Mouse (Mus musculus): ENCODE results near the gene Ptrh2. TPM values are rescaled to one million over a fixed set of nuclear protein-coding genes. Genes with fewer than 3 reads are reported as not detected.

Ptrh2 gene
- polyA plus RNA-seq, 1 experiment from 2014 or later: 19.4 TPM

- Histone ChIP-seq H3K9ac (ENCODE audit: low read length) (no peak overlapping the region), H3K9me3 (ENCODE audit: control insufficient read depth, low read length) (no peaks in the 10 kb centered on the region), H3K27me3 (ENCODE audit: control insufficient read depth, insufficient read depth, low read length) (no peaks in the 10 kb centered on the region), H3K27ac (replicated peaks) (no peak overlapping the region), H3K4me3 (ENCODE audit: low read depth, low read length) (no peak overlapping the region), H3K36me3 (ENCODE audit: control insufficient read depth, insufficient read depth, low read length) (no peaks in the 10 kb centered on the region), H3K4me2 (replicated peaks; ENCODE audit: low read depth) (no peak overlapping the region), H3K4me1 (replicated peaks; ENCODE audit: control insufficient read depth, insufficient read depth) (no peaks in the 10 kb centered on the region)
- no peak for TF ChIP-seq CTCF (IDR thresholded peaks at IDR 0.05; ENCODE audit: low read depth)
- no peak for TF ChIP-seq EP300 (optimal IDR thresholded peaks at IDR 0.05)
- DNase-seq (ENCODE audit: low spot score) (no peak), ATAC-seq (ENCODE audit: low FRiP score, low TSS enrichment) (no peak)
- 86% methylated on average over 3 of the region's 3 CpGs for WGBS
Measured at GRCm38 (mm10) chr11:86664406-86664805, 19.4 kb upstream of the Ptrh2 start.

DNA sequence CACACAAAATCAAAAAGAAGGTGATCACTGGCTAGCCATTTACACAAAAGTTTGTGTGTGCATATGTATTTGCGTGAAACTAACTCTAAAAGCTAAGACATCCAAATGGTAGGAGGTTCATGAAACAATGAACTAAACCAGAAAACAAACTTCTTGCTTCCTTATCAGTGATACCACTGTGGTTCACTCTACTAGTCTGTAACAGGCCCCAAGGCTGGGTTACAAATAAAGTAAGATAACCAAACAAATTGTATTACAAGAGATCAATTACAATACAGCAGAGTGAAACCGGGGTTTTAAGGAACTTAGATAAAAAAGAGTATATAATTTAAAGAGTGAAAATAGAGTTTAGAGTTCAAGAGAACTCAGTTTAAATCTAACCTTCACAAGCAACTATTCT is 16.2 kb upstream of the Ptrh2 start:
- H3K27me3 ChIP-seq (ENCODE audit: control insufficient read depth, insufficient read depth, low read length): no peaks in the 10 kb centered on the region
- ATAC-seq (ENCODE audit: low FRiP score, low TSS enrichment) (no peak), DNase-seq (ENCODE audit: low spot score) (no peak)
- no peak overlapping the region for H3K27ac ChIP-seq (replicated peaks)
- TF ChIP-seq EP300 (optimal IDR thresholded peaks at IDR 0.05) (no peak), CTCF (IDR thresholded peaks at IDR 0.05; ENCODE audit: low read depth) (no peak)
- H3K4me2 ChIP-seq (replicated peaks; ENCODE audit: low read depth): no peak overlapping the region
- H3K4me3 ChIP-seq (ENCODE audit: low read depth, low read length): no peak overlapping the region
- H3K4me1 ChIP-seq (replicated peaks; ENCODE audit: control insufficient read depth, insufficient read depth): no peaks in the 10 kb centered on the region
- 86% methylated on average over 2 of the region's 2 CpGs for WGBS
- no peaks in the 10 kb centered on the region for H3K36me3 ChIP-seq (ENCODE audit: control insufficient read depth, insufficient read depth, low read length)
- no peaks in the 10 kb centered on the region for H3K9me3 ChIP-seq (ENCODE audit: control insufficient read depth, low read length)
- H3K9ac ChIP-seq (ENCODE audit: low read length): no peak overlapping the region

DNA sequence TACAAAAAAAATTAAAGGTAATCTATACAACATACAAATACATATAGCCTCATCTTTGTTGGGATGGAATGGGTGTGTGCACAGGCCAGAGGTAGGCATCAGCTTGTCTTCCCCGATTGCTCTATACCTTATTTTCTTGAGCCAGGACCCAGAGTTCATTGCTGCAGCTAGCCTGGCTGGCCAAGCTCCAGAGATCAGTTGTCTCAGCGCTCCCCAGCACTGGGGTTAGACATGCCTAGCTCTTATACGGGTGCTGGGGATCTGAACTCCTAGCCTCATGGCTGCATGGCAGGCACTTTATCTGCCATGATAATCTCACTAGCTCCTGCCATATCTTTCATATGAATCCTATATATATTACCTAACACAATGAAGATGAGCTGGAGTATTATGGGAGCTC is 15.6 kb upstream of the Ptrh2 start:
- H3K9ac ChIP-seq (ENCODE audit: low read length): no peak overlapping the region
- no peaks in the 10 kb centered on the region for H3K9me3 ChIP-seq (ENCODE audit: control insufficient read depth, low read length)
- no peak overlapping the region for H3K4me2 ChIP-seq (replicated peaks; ENCODE audit: low read depth)
- H3K4me3 ChIP-seq (ENCODE audit: low read depth, low read length): no peak overlapping the region
- H3K4me1 ChIP-seq (replicated peaks; ENCODE audit: control insufficient read depth, insufficient read depth): no peaks in the 10 kb centered on the region
- no peak for DNase-seq (ENCODE audit: low spot score)
- H3K36me3 ChIP-seq (ENCODE audit: control insufficient read depth, insufficient read depth, low read length): no peaks in the 10 kb centered on the region
- WGBS: 91% methylated on average over 3 of the region's 3 CpGs
- no peak overlapping the region for H3K27ac ChIP-seq (replicated peaks)
- no peak for ATAC-seq (ENCODE audit: low FRiP score, low TSS enrichment)
- TF ChIP-seq CTCF (IDR thresholded peaks at IDR 0.05; ENCODE audit: low read depth): no peak
- TF ChIP-seq EP300 (optimal IDR thresholded peaks at IDR 0.05): no peak
- H3K27me3 ChIP-seq (ENCODE audit: control insufficient read depth, insufficient read depth, low read length): no peaks in the 10 kb centered on the region

DNA sequence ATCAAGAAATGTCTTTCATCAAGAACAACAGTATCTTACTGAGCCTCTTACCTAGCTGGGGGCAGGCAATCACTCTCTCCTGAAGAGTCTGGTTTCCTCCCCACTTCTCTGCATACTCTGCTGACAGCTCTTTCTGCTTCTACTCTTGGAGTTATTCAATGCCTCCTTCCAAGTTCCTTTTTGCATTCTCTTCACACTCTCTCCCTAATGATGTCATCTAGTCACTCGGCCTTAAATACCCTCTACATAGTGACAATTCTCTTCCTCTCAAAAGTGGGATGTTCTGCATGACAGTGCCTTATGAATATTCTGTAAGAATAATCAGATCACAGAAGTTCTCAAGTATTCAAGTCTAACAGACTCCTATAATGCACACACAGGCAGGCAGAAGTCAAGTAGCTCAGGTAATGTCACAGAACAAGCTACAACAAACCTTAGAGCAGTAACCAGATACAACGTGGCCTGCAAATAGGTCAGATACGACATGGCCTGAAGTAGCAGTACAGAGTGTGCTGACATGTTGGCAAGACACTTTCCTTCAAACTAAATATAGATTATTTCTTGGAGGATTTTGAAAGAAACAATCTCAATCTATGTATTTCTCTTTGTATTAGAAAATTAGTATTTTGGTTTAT is 12.6 kb upstream of the Ptrh2 start:
- H3K27ac ChIP-seq (replicated peaks): no peak overlapping the region
- ATAC-seq (ENCODE audit: low FRiP score, low TSS enrichment): no peak

GRCm38 (mm10) chr11:86672772-86673171 is 11.0 kb upstream of the Ptrh2 start:
- no peak for TF ChIP-seq CTCF (IDR thresholded peaks at IDR 0.05; ENCODE audit: low read depth)
- TF ChIP-seq EP300 (optimal IDR thresholded peaks at IDR 0.05): no peak
- Histone ChIP-seq H3K27ac (replicated peaks) (no peak overlapping the region), H3K4me2 (replicated peaks; ENCODE audit: low read depth) (no peak overlapping the region), H3K27me3 (ENCODE audit: control insufficient read depth, insufficient read depth, low read length) (no peaks in the 10 kb centered on the region), H3K9me3 (ENCODE audit: control insufficient read depth, low read length) (no peaks in the 10 kb centered on the region), H3K4me3 (ENCODE audit: low read depth, low read length) (no peak overlapping the region), H3K36me3 (ENCODE audit: control insufficient read depth, insufficient read depth, low read length) (no peaks in the 10 kb centered on the region), H3K9ac (ENCODE audit: low read length) (no peak overlapping the region), H3K4me1 (replicated peaks; ENCODE audit: control insufficient read depth, insufficient read depth) (no peaks in the 10 kb centered on the region)
- 59% methylated on average over 3 of the region's 3 CpGs for WGBS
- no peak for ATAC-seq (ENCODE audit: low FRiP score, low TSS enrichment)
- no peak for DNase-seq (ENCODE audit: low spot score)

More for the DNA sequence above, 12.6 kb upstream of the Ptrh2 start:
- no peak for DNase-seq (ENCODE audit: low spot score)
- H3K9ac ChIP-seq (ENCODE audit: low read length): no peak overlapping the region
- H3K27me3 ChIP-seq (ENCODE audit: control insufficient read depth, insufficient read depth, low read length): no peaks in the 10 kb centered on the region
- 74% methylated on average over 3 of the region's 3 CpGs for WGBS
- no peaks in the 10 kb centered on the region for H3K9me3 ChIP-seq (ENCODE audit: control insufficient read depth, low read length)
- no peaks in the 10 kb centered on the region for H3K4me1 ChIP-seq (replicated peaks; ENCODE audit: control insufficient read depth, insufficient read depth)
- no peak overlapping the region for H3K4me3 ChIP-seq (ENCODE audit: low read depth, low read length)
- no peaks in the 10 kb centered on the region for H3K36me3 ChIP-seq (ENCODE audit: control insufficient read depth, insufficient read depth, low read length)
- H3K4me2 ChIP-seq (replicated peaks; ENCODE audit: low read depth): no peak overlapping the region
- no peak for TF ChIP-seq EP300 (optimal IDR thresholded peaks at IDR 0.05)
- TF ChIP-seq CTCF (IDR thresholded peaks at IDR 0.05; ENCODE audit: low read depth): no peak

- ATAC-seq (ENCODE audit: low FRiP score, low TSS enrichment): no peak
Measured at GRCm38 (mm10) chr11:86675520-86675919, 8.3 kb upstream of the Ptrh2 start.

More at GRCm38 (mm10) chr11:86675520-86675919, 8.3 kb upstream of the Ptrh2 start:
- no peak overlapping the region for H3K4me2 ChIP-seq (replicated peaks; ENCODE audit: low read depth)
- no peak overlapping the region for H3K9ac ChIP-seq (ENCODE audit: low read length)
- no peaks in the 10 kb centered on the region for H3K9me3 ChIP-seq (ENCODE audit: control insufficient read depth, low read length)
- DNase-seq (ENCODE audit: low spot score): no peak
- WGBS: 86% methylated on average over 4 of the region's 4 CpGs
- no peak overlapping the region for H3K27ac ChIP-seq (replicated peaks)
- TF ChIP-seq EP300 (optimal IDR thresholded peaks at IDR 0.05) (no peak), CTCF (IDR thresholded peaks at IDR 0.05; ENCODE audit: low read depth) (no peak)
- H3K27me3 ChIP-seq (ENCODE audit: control insufficient read depth, insufficient read depth, low read length): no peaks in the 10 kb centered on the region
- H3K36me3 ChIP-seq (ENCODE audit: control insufficient read depth, insufficient read depth, low read length): no peaks in the 10 kb centered on the region
- H3K4me3 ChIP-seq (ENCODE audit: low read depth, low read length): no peak overlapping the region
- no peaks in the 10 kb centered on the region for H3K4me1 ChIP-seq (replicated peaks; ENCODE audit: control insufficient read depth, insufficient read depth)

Data from stomach, postnatal 0 days (tissue).